Mouse (Mus musculus): ENCODE results near the gene Tmed5. TPM values are rescaled to one million over a fixed set of nuclear protein-coding genes. Genes with fewer than 3 reads are reported as not detected.
"Not testable (repeated sequence)": the region's sequence is repeated elsewhere in the genome, so short reads cannot be mapped to it uniquely, and the experiment has no call there.

The Tmed5 gene
- polyA plus RNA-seq, 1 experiment: 54.0 TPM

GRCm38 (mm10) chr5:108117693-108118092 is 14.7 kb downstream of the Tmed5 start:
- Histone ChIP-seq H3K4me1 (ENCODE audit: control insufficient read depth, insufficient read depth, insufficient read length) (no peaks in the 10 kb centered on the region), H3K27ac (ENCODE audit: insufficient read depth, low read length) (no peak overlapping the region), H3K27me3 (ENCODE audit: control insufficient read depth, insufficient read depth, low read length) (no peaks in the 10 kb centered on the region), H3K4me3 (ENCODE audit: extremely low read depth, insufficient read depth, insufficient read length) (no peak overlapping the region), H3K36me3 (ENCODE audit: control insufficient read depth, insufficient read depth, low read length) (peaks cover 3% of the 10 kb centered on the region)
- TF ChIP-seq POLR2A (IDR thresholded peaks at IDR 0.05; ENCODE audit: low read depth, low read length): no peak
- no peak for TF ChIP-seq CTCF (IDR thresholded peaks at IDR 0.05; ENCODE audit: extremely low read depth, insufficient read depth, insufficient read length, insufficient replicate concordance)
- 95% methylated on average over 4 of the region's 4 CpGs for WGBS
- no peak for DNase-seq (ENCODE audit: low read depth in 1 of 2, low spot score in 2 of 2)

DNA sequence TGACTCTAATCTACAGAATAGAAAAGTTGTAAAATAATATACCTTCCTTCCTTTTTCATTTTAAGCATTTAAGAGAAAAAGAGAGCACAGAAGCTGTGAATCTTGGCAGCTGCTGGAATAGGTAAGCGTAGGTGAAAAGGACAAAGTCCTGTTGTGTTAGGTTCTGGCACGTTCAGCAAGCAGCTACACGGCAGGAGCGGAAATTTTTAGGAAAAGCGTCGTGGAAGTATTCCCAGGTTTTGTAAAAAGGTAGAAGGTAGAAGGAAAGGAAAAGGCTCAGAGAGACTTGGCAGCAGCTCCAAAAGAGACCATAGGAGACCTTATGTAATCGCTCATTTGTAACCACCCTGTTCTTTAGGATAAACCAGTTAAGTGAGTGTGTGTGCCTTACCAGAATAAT is 23.1 kb downstream of the Tmed5 start:
- no peak overlapping the region for H3K27ac ChIP-seq (ENCODE audit: insufficient read depth, low read length)
- TF ChIP-seq CTCF (IDR thresholded peaks at IDR 0.05; ENCODE audit: extremely low read depth, insufficient read depth, insufficient read length, insufficient replicate concordance) (no peak), POLR2A (IDR thresholded peaks at IDR 0.05; ENCODE audit: low read depth, low read length) (no peak)
- 97% methylated on average over 7 of the region's 7 CpGs for WGBS
- no peaks in the 10 kb centered on the region for H3K27me3 ChIP-seq (ENCODE audit: control insufficient read depth, insufficient read depth, low read length)
- H3K36me3 ChIP-seq (ENCODE audit: control insufficient read depth, insufficient read depth, low read length): peaks cover 17% of the 10 kb centered on the region
- DNase-seq (ENCODE audit: low read depth in 1 of 2, low spot score in 2 of 2): no peak
- no peak overlapping the region for H3K4me3 ChIP-seq (ENCODE audit: extremely low read depth, insufficient read depth, insufficient read length)
- no peaks in the 10 kb centered on the region for H3K4me1 ChIP-seq (ENCODE audit: control insufficient read depth, insufficient read depth, insufficient read length)

GRCm38 (mm10) chr5:108104306-108104705 is 28.1 kb downstream of the Tmed5 start:
- H3K36me3 ChIP-seq (ENCODE audit: control insufficient read depth, insufficient read depth, low read length): peaks cover 22% of the 10 kb centered on the region
- WGBS: 92% methylated on average over 5 of the region's 5 CpGs
- no peaks in the 10 kb centered on the region for H3K4me1 ChIP-seq (ENCODE audit: control insufficient read depth, insufficient read depth, insufficient read length)
- no peak overlapping the region for H3K27ac ChIP-seq (ENCODE audit: insufficient read depth, low read length)
- TF ChIP-seq POLR2A (IDR thresholded peaks at IDR 0.05; ENCODE audit: low read depth, low read length): no peak
- no peak for TF ChIP-seq CTCF (IDR thresholded peaks at IDR 0.05; ENCODE audit: extremely low read depth, insufficient read depth, insufficient read length, insufficient replicate concordance)
- no peaks in the 10 kb centered on the region for H3K27me3 ChIP-seq (ENCODE audit: control insufficient read depth, insufficient read depth, low read length)
- H3K4me3 ChIP-seq (ENCODE audit: extremely low read depth, insufficient read depth, insufficient read length): no peak overlapping the region
- DNase-seq (ENCODE audit: low read depth in 1 of 2, low spot score in 2 of 2): no peak

GRCm38 (mm10) chr5:108100196-108100595 is 32.2 kb downstream of the Tmed5 start:
- Histone ChIP-seq H3K4me3 (ENCODE audit: extremely low read depth, insufficient read depth, insufficient read length) (no peak overlapping the region), H3K4me1 (ENCODE audit: control insufficient read depth, insufficient read depth, insufficient read length) (no peaks in the 10 kb centered on the region), H3K27ac (ENCODE audit: insufficient read depth, low read length) (no peak overlapping the region), H3K36me3 (ENCODE audit: control insufficient read depth, insufficient read depth, low read length) (peaks cover 23% of the 10 kb centered on the region), H3K27me3 (ENCODE audit: control insufficient read depth, insufficient read depth, low read length) (no peaks in the 10 kb centered on the region)
- no peak for TF ChIP-seq POLR2A (IDR thresholded peaks at IDR 0.05; ENCODE audit: low read depth, low read length)
- no peak for TF ChIP-seq CTCF (IDR thresholded peaks at IDR 0.05; ENCODE audit: extremely low read depth, insufficient read depth, insufficient read length, insufficient replicate concordance)
- DNase-seq (ENCODE audit: low read depth in 1 of 2, low spot score in 2 of 2): no peak

GRCm38 (mm10) chr5:108097676-108098075 is 34.7 kb downstream of the Tmed5 start:
- Histone ChIP-seq H3K4me1 (ENCODE audit: control insufficient read depth, insufficient read depth, insufficient read length) (no peaks in the 10 kb centered on the region), H3K4me3 (ENCODE audit: extremely low read depth, insufficient read depth, insufficient read length) (no peak overlapping the region), H3K36me3 (ENCODE audit: control insufficient read depth, insufficient read depth, low read length) (peaks cover 18% of the 10 kb centered on the region), H3K27ac (ENCODE audit: insufficient read depth, low read length) (no peak overlapping the region), H3K27me3 (ENCODE audit: control insufficient read depth, insufficient read depth, low read length) (no peaks in the 10 kb centered on the region)
- 97% methylated on average over 3 of the region's 3 CpGs for WGBS
- TF ChIP-seq POLR2A (IDR thresholded peaks at IDR 0.05; ENCODE audit: low read depth, low read length) (no peak), CTCF (IDR thresholded peaks at IDR 0.05; ENCODE audit: extremely low read depth, insufficient read depth, insufficient read length, insufficient replicate concordance) (no peak)
- no peak for DNase-seq (ENCODE audit: low read depth in 1 of 2, low spot score in 2 of 2)

- WGBS: 95% methylated on average over 8 of the region's 8 CpGs
- H3K4me1 ChIP-seq (ENCODE audit: control insufficient read depth, insufficient read depth, insufficient read length); H3K27me3 ChIP-seq (ENCODE audit: control insufficient read depth, insufficient read depth, low read length); H3K27ac ChIP-seq (ENCODE audit: insufficient read depth, low read length); H3K4me3 ChIP-seq (ENCODE audit: extremely low read depth, insufficient read depth, insufficient read length); DNase-seq (ENCODE audit: low read depth in 1 of 2, low spot score in 2 of 2): not testable (repeated sequence)
- peaks cover 21% of the 10 kb centered on the region for H3K36me3 ChIP-seq (ENCODE audit: control insufficient read depth, insufficient read depth, low read length)
Measured at GRCm38 (mm10) chr5:108092731-108093130, 39.7 kb downstream of the Tmed5 start.

DNA sequence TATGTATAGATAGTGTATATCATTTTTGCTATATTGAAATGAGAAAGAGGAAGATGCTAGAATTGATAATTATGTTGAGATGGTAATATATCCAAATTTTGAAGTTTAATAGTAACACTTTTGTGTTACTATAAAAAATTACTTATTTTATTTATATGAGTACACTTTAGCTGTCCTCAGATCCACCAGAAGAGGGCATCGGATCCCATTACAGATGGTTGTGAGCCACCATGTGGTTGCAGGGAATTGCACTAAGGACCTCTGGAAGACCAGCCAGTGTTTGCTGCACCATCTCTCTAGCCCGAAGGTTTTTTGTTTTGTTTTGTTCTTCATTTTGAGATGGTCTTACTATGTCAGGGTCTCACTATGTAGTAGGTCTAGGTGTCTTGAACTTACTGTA is 47.0 kb downstream of the Tmed5 start:
- DNase-seq (ENCODE audit: low read depth in 1 of 2, low spot score in 2 of 2): no peak
- H3K27ac ChIP-seq (ENCODE audit: insufficient read depth, low read length): no peak overlapping the region
- no peaks in the 10 kb centered on the region for H3K4me1 ChIP-seq (ENCODE audit: control insufficient read depth, insufficient read depth, insufficient read length)
- WGBS: 91% methylated on average over 2 of the region's 2 CpGs
- peaks cover 17% of the 10 kb centered on the region for H3K36me3 ChIP-seq (ENCODE audit: control insufficient read depth, insufficient read depth, low read length)
- no peak overlapping the region for H3K4me3 ChIP-seq (ENCODE audit: extremely low read depth, insufficient read depth, insufficient read length)
- H3K27me3 ChIP-seq (ENCODE audit: control insufficient read depth, insufficient read depth, low read length): no peaks in the 10 kb centered on the region
- TF ChIP-seq CTCF (IDR thresholded peaks at IDR 0.05; ENCODE audit: extremely low read depth, insufficient read depth, insufficient read length, insufficient replicate concordance) (no peak), POLR2A (IDR thresholded peaks at IDR 0.05; ENCODE audit: low read depth, low read length) (no peak)

All from spleen, adult 2 months (tissue).